Mouse (Mus musculus) stomach, postnatal 0 days (tissue): ENCODE measurements around the gene Onecut1. TPM values are rescaled to one million over a fixed set of nuclear protein-coding genes. Genes with fewer than 3 reads are reported as not detected.

Experiments used
- ATAC-seq: fragments of 200-750 bp; cut with Nextera tagmentation; 2 replicates; pipeline ENCODE4 v1.8.0; 2017; ENCODE audit not compliant: low FRiP score, low TSS enrichment
- DNase-seq: peaks from one replicate; pipeline ENCODE4 v3.0.0-alpha.2; 2016; ENCODE audit warnings: low spot score
- H3K27ac ChIP-seq: fragments of 300-500 bp; sonication (generic); replicated peaks from 2 replicates; pipeline ENCODE4 v1.5.1; 2014; ENCODE audit warnings: mild to moderate bottlenecking, control low read depth
- H3K27me3 ChIP-seq: fragments of 300-500 bp; sonication (generic); 2 replicates; pipeline ENCODE4 v1.6.1; 2014; ENCODE audit warnings: low read length; ENCODE audit not compliant: control insufficient read depth, insufficient read depth
- H3K36me3 ChIP-seq: fragments of 300-500 bp; sonication (generic); 2 replicates; pipeline ENCODE4 v1.6.1; 2014; ENCODE audit warnings: low read length, mixed read lengths; ENCODE audit not compliant: control insufficient read depth, insufficient read depth
- H3K4me1 ChIP-seq: fragments of 300-500 bp; sonication (generic); replicated peaks from 2 replicates; pipeline ENCODE4 v1.6.1; 2014; ENCODE audit warnings: antibody characterized with exemption; ENCODE audit not compliant: control insufficient read depth, insufficient read depth
- H3K4me2 ChIP-seq: fragments of 300-500 bp; sonication (generic); replicated peaks from 2 replicates; pipeline ENCODE4 v1.6.1; 2014; ENCODE audit warnings: low read depth, mild to moderate bottlenecking, control low read depth, moderate library complexity
- H3K4me3 ChIP-seq: fragments of 300-500 bp; sonication (generic); 2 replicates; pipeline ENCODE4 v1.5.1; 2014; ENCODE audit warnings: low read depth, low read length, control low read depth
- H3K9ac ChIP-seq: fragments of 300-500 bp; sonication (generic); 2 replicates; pipeline ENCODE4 v1.6.1; 2014; ENCODE audit warnings: mild to moderate bottlenecking, low read length, control low read depth, mixed read lengths
- H3K9me3 ChIP-seq: fragments of 300-500 bp; sonication (generic); 2 replicates; pipeline ENCODE4 v1.6.1; 2016; ENCODE audit warnings: low read length; ENCODE audit not compliant: control insufficient read depth
- CTCF ChIP-seq: IDR thresholded peaks from 2 replicates; pipeline ENCODE4 v1.5.1; 2016; ENCODE audit warnings: antibody characterized with exemption, low read depth, mild to moderate bottlenecking, moderate library complexity
- EP300 ChIP-seq: optimal IDR thresholded peaks from 2 replicates; pipeline ENCODE3; 2016; ENCODE audit warnings: antibody characterized with exemption
- WGBS: fragments of 180-500 bp; shearing (Covaris S2); extraction: QIAGEN DNeasy Blood & Tissue Kit; methylation state at CpG from one replicate; pipeline ENCODE4 v1.1.7; 2014; 5-methylcytosine and 5-hydroxymethylcytosine counted together
- polyA plus RNA-seq: library from polyadenylated mRNA; unstranded; fragments of >200 nt; fragmentation: Nextera tagmentation; extraction: Ambion mirVana; gene quantifications from 2 replicates; pipeline ENCODE4 v1.2.1, GENCODE M21; 2015

The Onecut1 gene
- polyA plus RNA-seq, 1 experiment from 2014 or later: 0.10 TPM

DNA sequence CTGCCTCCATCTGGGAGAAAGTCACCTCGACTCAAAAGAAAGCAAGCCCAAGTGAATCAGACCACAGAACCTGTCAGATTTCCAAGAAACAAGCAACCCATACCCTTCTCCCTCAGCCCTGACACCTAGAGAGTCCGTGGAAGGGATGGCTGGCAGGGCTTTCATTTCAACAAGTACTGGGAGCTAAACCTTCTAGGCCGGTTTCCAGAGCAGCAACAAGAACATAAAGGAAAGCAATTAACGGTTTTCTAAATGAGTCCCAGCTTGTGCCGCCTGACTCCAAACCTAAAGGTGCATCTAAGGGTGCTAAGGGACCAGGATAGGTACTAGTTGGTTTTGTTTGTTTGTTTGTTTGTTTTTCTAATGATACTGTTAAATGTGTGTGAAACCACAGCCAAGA, 10.1 kb upstream of the Onecut1 start:
- DNase-seq (no peak), ATAC-seq (no peak)
- Histone ChIP-seq H3K27me3 (peaks cover 32% of the 10 kb centered on the region; the same call in 1 of the 2 replicates), H3K9ac (no peak overlapping the region), H3K4me1 (peaks cover 2% of the 10 kb centered on the region; the same call in 1 of the 2 replicates), H3K9me3 (no peaks in the 10 kb centered on the region), H3K36me3 (no peaks in the 10 kb centered on the region), H3K4me2 (no peak overlapping the region), H3K27ac (no peak overlapping the region), H3K4me3 (no peak overlapping the region)
- TF ChIP-seq CTCF: no peak
- TF ChIP-seq EP300: no peak
- whole genome bisulfite sequencing: 13% methylated on average over 5 of the region's 5 CpGs

DNA sequence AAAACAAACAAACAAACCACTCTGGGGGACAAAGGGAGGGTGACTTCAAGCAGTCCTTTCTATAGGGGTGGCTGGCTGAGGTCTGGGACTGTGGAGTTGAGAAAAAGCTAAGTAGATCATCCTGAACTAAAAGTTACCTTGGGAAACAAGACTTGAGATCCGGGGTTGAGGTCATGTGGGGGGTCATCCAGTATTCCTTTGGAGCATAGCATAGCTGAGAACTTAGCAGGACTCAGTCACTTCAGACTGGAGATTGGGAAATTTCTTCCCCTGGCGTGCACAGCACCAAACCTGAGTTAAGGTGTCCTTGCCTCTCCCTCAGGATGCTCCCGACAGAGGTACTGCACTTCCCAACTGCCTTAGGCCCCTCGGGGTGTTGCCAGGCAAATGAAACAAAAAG, 9.4 kb upstream of the Onecut1 start:
- WGBS: 16% methylated on average over 4 of the region's 4 CpGs
- TF ChIP-seq EP300 (no peak), CTCF (no peak)
- Histone ChIP-seq H3K27me3 (peaks cover 30% of the 10 kb centered on the region; the same call in 1 of the 2 replicates), H3K9me3 (no peaks in the 10 kb centered on the region), H3K4me1 (peaks cover 2% of the 10 kb centered on the region; the same call in 1 of the 2 replicates), H3K36me3 (no peaks in the 10 kb centered on the region), H3K4me2 (no peak overlapping the region), H3K4me3 (no peak overlapping the region), H3K9ac (no peak overlapping the region), H3K27ac (no peak overlapping the region)
- no peak for DNase-seq
- ATAC-seq: no peak

DNA sequence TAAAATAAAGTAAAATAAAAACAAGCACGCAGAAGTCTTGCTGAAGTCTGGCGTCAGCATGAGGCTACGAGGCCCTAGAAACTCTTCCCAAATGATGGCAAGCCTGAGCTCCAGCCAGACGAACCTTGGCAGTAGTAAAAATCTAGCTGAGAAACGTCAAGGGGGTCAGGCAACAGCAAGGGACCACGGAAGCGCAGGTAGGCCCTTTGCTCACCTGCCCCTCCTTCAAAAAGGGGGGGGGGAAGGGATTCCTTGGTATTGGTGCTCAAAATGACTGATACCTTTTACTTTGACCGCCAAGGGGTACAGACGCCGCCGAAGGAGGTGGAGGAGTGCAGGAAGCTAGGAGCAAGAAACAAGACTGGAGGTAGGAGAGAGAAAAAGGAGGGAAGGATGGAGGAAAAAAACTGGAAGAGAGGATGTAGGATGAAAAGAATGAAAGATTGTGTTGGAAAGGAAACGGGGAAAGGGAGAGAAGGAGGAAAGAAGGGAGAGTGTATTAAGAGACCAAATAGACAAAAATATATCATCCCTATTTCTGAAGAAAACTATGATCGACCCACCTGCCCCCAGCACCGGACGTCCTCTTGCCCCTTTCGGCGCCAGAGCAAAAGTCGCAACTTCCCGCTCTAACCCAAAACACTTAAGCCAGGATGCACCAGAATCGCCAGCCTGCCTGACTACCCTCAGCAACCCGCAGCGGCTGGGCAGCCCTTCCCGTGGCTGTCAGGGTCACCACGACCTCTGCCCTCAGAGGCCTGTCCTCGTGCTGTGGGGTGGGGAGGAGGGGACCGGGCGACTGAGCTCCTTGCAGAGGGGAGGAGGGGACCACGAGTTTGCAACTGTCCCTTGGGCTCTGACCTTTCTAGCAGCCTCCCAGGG, 8.3 kb upstream of the Onecut1 start:
- H3K4me2 ChIP-seq: no peak overlapping the region
- no peak for TF ChIP-seq EP300
- no peak for TF ChIP-seq CTCF
- no peaks in the 10 kb centered on the region for H3K36me3 ChIP-seq
- DNase-seq (no peak), ATAC-seq (no peak)
- no peak overlapping the region for H3K9ac ChIP-seq
- peaks cover 2% of the 10 kb centered on the region; the same call in 1 of the 2 replicates for H3K4me1 ChIP-seq
- WGBS: 7% methylated on average over 27 of the region's 28 CpGs
- no peak overlapping the region for H3K4me3 ChIP-seq
- H3K27ac ChIP-seq: no peak overlapping the region
- H3K9me3 ChIP-seq: no peaks in the 10 kb centered on the region
- H3K27me3 ChIP-seq: peaks cover 30% of the 10 kb centered on the region; the same call in 1 of the 2 replicates

DNA sequence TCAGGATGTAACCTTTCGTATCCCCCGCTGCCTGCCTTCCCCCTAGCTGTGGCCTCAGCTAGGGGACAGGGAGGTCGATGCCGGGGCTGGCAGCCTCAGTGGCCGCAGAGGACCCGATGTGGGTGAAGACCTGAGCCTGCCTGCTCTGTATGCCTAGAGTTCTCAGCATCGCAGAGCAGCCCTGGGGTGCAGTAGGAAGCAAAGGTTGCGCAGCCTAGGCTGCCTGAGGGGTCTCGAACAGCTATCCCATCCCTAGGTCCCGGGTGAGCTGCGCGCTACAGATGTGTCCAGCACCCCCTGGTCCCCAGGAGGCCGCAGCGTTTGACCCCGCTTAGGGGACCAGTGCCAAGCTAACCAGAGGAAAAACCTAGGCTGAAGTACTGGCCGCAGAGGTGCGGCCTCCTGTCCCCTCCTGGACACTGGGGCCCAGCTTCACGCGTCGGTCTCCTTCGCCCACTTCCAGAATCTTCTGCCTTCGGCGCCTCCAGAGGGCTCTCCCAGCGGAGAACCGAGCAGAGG, 7.6 kb upstream of the Onecut1 start:
- Histone ChIP-seq H3K36me3 (no peaks in the 10 kb centered on the region), H3K9ac (no peak overlapping the region), H3K27ac (no peak overlapping the region), H3K27me3 (peaks cover 33% of the 10 kb centered on the region; the same call in 1 of the 2 replicates), H3K9me3 (no peaks in the 10 kb centered on the region), H3K4me1 (0 out of 2 replicates have a peak, but pooled peaks cover 1% of the 10 kb centered on the region), H3K4me3 (no peak overlapping the region), H3K4me2 (no peak overlapping the region)
- no peak for TF ChIP-seq CTCF
- TF ChIP-seq EP300: no peak
- WGBS: 4% methylated on average over 25 of the region's 25 CpGs
- DNase-seq: no peak
- no peak for ATAC-seq

DNA sequence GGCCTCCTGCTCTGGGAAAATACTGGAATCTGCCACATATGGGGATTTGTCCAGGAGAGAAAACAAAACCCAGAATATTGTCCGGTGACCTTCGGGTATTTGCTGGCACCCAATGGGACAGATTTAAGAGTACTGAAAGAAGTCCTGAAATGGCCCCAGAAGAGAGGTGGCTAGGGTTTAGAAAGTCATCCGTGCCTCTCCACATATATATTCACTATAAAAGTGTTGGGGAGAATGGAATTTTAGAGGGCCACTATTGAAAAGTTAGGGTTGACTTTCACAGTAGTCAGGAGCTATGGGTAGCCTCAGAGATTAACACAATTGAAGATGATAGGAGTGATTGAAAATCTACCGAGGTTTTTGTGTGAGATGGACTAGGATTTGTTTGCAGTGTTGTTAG, 6.3 kb upstream of the Onecut1 start:
- Histone ChIP-seq H3K4me1 (no peaks in the 10 kb centered on the region), H3K4me3 (no peak overlapping the region), H3K27ac (no peak overlapping the region), H3K9me3 (no peaks in the 10 kb centered on the region), H3K9ac (no peak overlapping the region), H3K36me3 (no peaks in the 10 kb centered on the region), H3K27me3 (peaks cover 29% of the 10 kb centered on the region; the same call in 1 of the 2 replicates), H3K4me2 (no peak overlapping the region)
- DNase-seq (no peak), ATAC-seq (no peak)
- WGBS: 6% methylated on average over 4 of the region's 4 CpGs
- TF ChIP-seq EP300 (no peak), CTCF (no peak)
